9 mouse cellular contexts compared by ENCODE assay signal in the genomic region with DNA sequence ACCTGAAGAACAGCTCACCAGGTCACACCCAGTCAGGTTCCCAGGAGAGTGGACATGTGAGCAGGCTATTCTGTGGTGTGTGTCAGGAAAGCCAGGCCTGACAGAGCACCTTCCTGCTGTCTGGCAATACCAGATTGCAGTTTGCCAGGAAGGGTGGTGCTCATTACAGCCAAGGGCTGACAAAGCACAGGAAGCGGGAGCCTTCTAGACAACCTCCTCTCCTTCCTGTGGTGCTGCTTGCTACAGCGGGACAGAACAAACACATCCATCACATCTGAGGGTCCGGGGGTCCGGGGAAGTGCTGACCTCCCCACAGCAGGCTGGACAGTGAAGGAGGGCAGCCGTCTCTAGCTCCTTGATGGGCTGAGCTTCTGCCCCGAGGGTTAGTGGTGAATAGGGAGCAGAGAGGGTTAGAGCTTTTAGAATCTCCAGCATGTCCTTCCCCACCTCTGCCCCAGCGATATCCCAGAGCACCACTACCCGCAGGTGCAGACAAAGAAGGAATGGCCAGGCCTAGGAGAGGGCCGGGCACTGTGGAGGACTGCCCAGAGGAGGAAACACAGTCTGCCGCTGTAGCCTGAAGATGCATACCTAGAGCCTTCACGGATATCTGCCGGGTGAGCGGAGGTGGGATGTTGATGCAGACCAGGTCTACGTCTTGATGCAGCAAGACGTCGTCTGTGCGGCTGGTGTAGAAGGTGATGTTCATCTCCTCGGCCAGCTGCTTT. TPM values are rescaled to one million over a fixed set of nuclear protein-coding genes. Genes with fewer than 3 reads are reported as not detected.
DNase-seq lines count a peak whose midpoint lies in the region; ATAC-seq and TF ChIP-seq lines count a peak whose summit lies in the region.
"Had no signal": no experiment of that assay in that cellular context is flagged by ENCODE, and none has a peak within 500 bp of the region (broad histone marks: within the 10 kb centered on the region; RNA-seq: fewer than 3 reads in every experiment).

No protein-coding gene starts in this region.

- TF ChIP-seq CTCF in cortical plate, adult 2 months (IDR thresholded peaks at IDR 0.05; ENCODE audit: extremely low read depth, insufficient read depth, low read length) = no peak
- TF ChIP-seq CTCF in kidney, adult 2 months (conservative IDR thresholded peaks at IDR 0.05; ENCODE audit: insufficient read depth, insufficient read length, low read depth, low read length) = no peak

- no peak overlapping the region for H3K4me3 ChIP-seq in hindbrain, embryonic 13.5 days
- H3K4me3 ChIP-seq in hindbrain, embryonic 16.5 days (ENCODE audit: low read length) = no peak overlapping the region
- H3K4me3 ChIP-seq in cortical plate, adult 2 months (ENCODE audit: insufficient read depth, low read length) = no peak overlapping the region
- H3K4me3 ChIP-seq in kidney, adult 2 months (ENCODE audit: insufficient read depth, low read depth, low read length) = peak overlapping the region; percentile 15; the same call in 1 of the 2 replicates
- no peak overlapping the region for H3K4me3 ChIP-seq in lung, embryonic 15.5 days

- 90% methylated on average over 18 of the region's 18 CpGs for WGBS in hindbrain, embryonic 13.5 days
- 87% methylated on average over 18 of the region's 18 CpGs for WGBS in hindbrain, embryonic 16.5 days
- 68% methylated on average over 18 of the region's 18 CpGs for WGBS in kidney, adult 2 months
- 74% methylated on average over 18 of the region's 18 CpGs for WGBS in lung, embryonic 15.5 days

- H3K4me2 ChIP-seq in hindbrain, embryonic 13.5 days = no peak overlapping the region
- no peak overlapping the region for H3K4me2 ChIP-seq in hindbrain, embryonic 16.5 days (ENCODE audit: low read length)
- 0 out of 2 replicates have a peak overlapping the region, but pooled peaks have one; percentile 14 for H3K4me2 ChIP-seq in lung, embryonic 15.5 days

- peak overlapping the region; percentile 44; the same call in 1 of the 2 replicates for H3K27ac ChIP-seq in hindbrain, embryonic 13.5 days
- H3K27ac ChIP-seq in hindbrain, embryonic 16.5 days (ENCODE audit: low read depth, low read length) = no peak overlapping the region
- 0 out of 2 replicates have a peak overlapping the region, but pooled peaks have one; percentile 28 for H3K27ac ChIP-seq in cortical plate, adult 2 months (ENCODE audit: insufficient read depth, low read length)
- H3K27ac ChIP-seq in kidney, adult 2 months (ENCODE audit: insufficient read depth, low read depth, low read length) = peak overlapping the region; percentile 63
- peak overlapping the region; percentile 58 for H3K27ac ChIP-seq in lung, embryonic 15.5 days

- no peak for ATAC-seq in hindbrain, embryonic 13.5 days (ENCODE audit: low FRiP score)
- ATAC-seq in hindbrain, embryonic 16.5 days = no peak
- peak; percentile 84 for ATAC-seq in lung, embryonic 15.5 days (ENCODE audit: borderline replicate concordance, extremely low read depth, low FRiP score, low TSS enrichment)

- no peak for TF ChIP-seq POLR2A in cortical plate, adult 2 months (IDR thresholded peaks at IDR 0.05; ENCODE audit: extremely low read depth, insufficient read depth, low read length)
- TF ChIP-seq POLR2A in kidney, adult 2 months (IDR thresholded peaks at IDR 0.05; ENCODE audit: low read depth, low read length) = no peak

- H3K4me1 ChIP-seq in hindbrain, embryonic 13.5 days (replicated peaks) = no peaks in the 10 kb centered on the region
- no peaks in the 10 kb centered on the region for H3K4me1 ChIP-seq in hindbrain, embryonic 16.5 days (ENCODE audit: control insufficient read depth, insufficient read depth, low read depth, low read length)
- H3K4me1 ChIP-seq in cortical plate, adult 2 months (ENCODE audit: control insufficient read depth, insufficient read depth, low read length) = no peaks in the 10 kb centered on the region
- 0 out of 2 replicates have a peak, but pooled peaks cover 5% of the 10 kb centered on the region for H3K4me1 ChIP-seq in kidney, adult 2 months (ENCODE audit: control insufficient read depth, insufficient read depth, low read length)
- H3K4me1 ChIP-seq in lung, embryonic 15.5 days = no peaks in the 10 kb centered on the region

- H3K9me3 ChIP-seq in hindbrain, embryonic 13.5 days = no peaks in the 10 kb centered on the region
- no peaks in the 10 kb centered on the region for H3K9me3 ChIP-seq in hindbrain, embryonic 16.5 days (ENCODE audit: control insufficient read depth, low read length)
- no peaks in the 10 kb centered on the region for H3K9me3 ChIP-seq in lung, embryonic 15.5 days

- no peaks in the 10 kb centered on the region for H3K27me3 ChIP-seq in hindbrain, embryonic 13.5 days
- H3K27me3 ChIP-seq in hindbrain, embryonic 16.5 days (replicated peaks; ENCODE audit: control insufficient read depth, insufficient read depth, low read length) = no peaks in the 10 kb centered on the region
- no peaks in the 10 kb centered on the region for H3K27me3 ChIP-seq in kidney, adult 2 months (replicated peaks; ENCODE audit: control insufficient read depth, insufficient read depth, low read length)
- no peaks in the 10 kb centered on the region for H3K27me3 ChIP-seq in lung, embryonic 15.5 days

- DNase-seq in kidney, adult 2 months = peak; percentile 90
- no peak for DNase-seq in frontal cortex, postnatal 10 days (ENCODE audit: low spot score in 2 of 2)
- DNase-seq in cerebellum, adult 18-20 months = no peak
- no peak for DNase-seq in retina, embryonic 14.5 days (ENCODE audit: low spot score)

- no peak overlapping the region for H3K9ac ChIP-seq in hindbrain, embryonic 13.5 days
- no peak overlapping the region for H3K9ac ChIP-seq in hindbrain, embryonic 16.5 days (ENCODE audit: low read depth, low read length)
- no peak overlapping the region for H3K9ac ChIP-seq in lung, embryonic 15.5 days

- peaks cover 64% of the 10 kb centered on the region for H3K36me3 ChIP-seq in hindbrain, embryonic 13.5 days
- H3K36me3 ChIP-seq in hindbrain, embryonic 16.5 days (ENCODE audit: control insufficient read depth, insufficient read depth, low read length) = peaks cover 23% of the 10 kb centered on the region
- H3K36me3 ChIP-seq in kidney, adult 2 months (ENCODE audit: control insufficient read depth, insufficient read depth, low read length) = no peaks in the 10 kb centered on the region
- peaks cover 7% of the 10 kb centered on the region; the same call in 1 of the 2 replicates for H3K36me3 ChIP-seq in lung, embryonic 15.5 days

RNA-seq across cellular contexts. Expression of a gene that starts 19.6 kb away (rescaled TPM):
- 12.8 TPM in 2 replicates for polyA plus RNA-seq in hindbrain, embryonic 13.5 days (2015; fragmentation: Nextera tagmentation; extraction: Ambion mirVana)
- polyA plus RNA-seq in hindbrain, embryonic 16.5 days (2015; fragmentation: Nextera tagmentation; extraction: Ambion mirVana) = 17.7 and 17.9 TPM in 2 replicates
- 16.4 and 18.3 TPM in 2 replicates for polyA plus RNA-seq in cortical plate, adult 2 months (2012; rRNA removed)
- 6.8 and 7.6 TPM in 2 replicates for polyA plus RNA-seq in kidney, adult 2 months (2012; rRNA removed)
- polyA plus RNA-seq in lung, embryonic 15.5 days (2015; fragmentation: Nextera tagmentation; extraction: Ambion mirVana) = 27.3 and 28.9 TPM in 2 replicates

RNA-seq across cellular contexts. Expression of a gene that starts 20.1 kb away (rescaled TPM):
- 0.16 and 0.28 TPM in 2 replicates for polyA plus RNA-seq in hindbrain, embryonic 13.5 days (2015; fragmentation: Nextera tagmentation; extraction: Ambion mirVana)
- polyA plus RNA-seq in hindbrain, embryonic 16.5 days (2015; fragmentation: Nextera tagmentation; extraction: Ambion mirVana) = 0.15 and 0.24 TPM in 2 replicates
- 0.38 and 0.52 TPM in 2 replicates for polyA plus RNA-seq in cortical plate, adult 2 months (2012; rRNA removed)
- polyA plus RNA-seq in kidney, adult 2 months (2012; rRNA removed) = 0.10 and 0.19 TPM in 2 replicates
- 0.17 TPM in 1 of 2 replicates, not detected in the other for polyA plus RNA-seq in lung, embryonic 15.5 days (2015; fragmentation: Nextera tagmentation; extraction: Ambion mirVana)
- polyA plus RNA-seq: intestine, embryonic 14.5 days had no signal

RNA-seq across cellular contexts. Expression of a gene that starts 26.6 kb away (rescaled TPM):
- 45.4 and 47.7 TPM in 2 replicates for polyA plus RNA-seq in hindbrain, embryonic 13.5 days (2015; fragmentation: Nextera tagmentation; extraction: Ambion mirVana)
- 62.5 and 63.8 TPM in 2 replicates for polyA plus RNA-seq in hindbrain, embryonic 16.5 days (2015; fragmentation: Nextera tagmentation; extraction: Ambion mirVana)
- 57.3 and 58.1 TPM in 2 replicates for polyA plus RNA-seq in cortical plate, adult 2 months (2012; rRNA removed)
- 18.7 and 20.8 TPM in 2 replicates for polyA plus RNA-seq in kidney, adult 2 months (2012; rRNA removed)
- polyA plus RNA-seq in lung, embryonic 15.5 days (2015; fragmentation: Nextera tagmentation; extraction: Ambion mirVana) = 16.3 and 17.6 TPM in 2 replicates

RNA-seq across cellular contexts. Expression of a gene that starts 26.7 kb away (rescaled TPM):
- 93.0 and 95.2 TPM in 2 replicates for polyA plus RNA-seq in hindbrain, embryonic 13.5 days (2015; fragmentation: Nextera tagmentation; extraction: Ambion mirVana)
- 91.7 and 96.4 TPM in 2 replicates for polyA plus RNA-seq in hindbrain, embryonic 16.5 days (2015; fragmentation: Nextera tagmentation; extraction: Ambion mirVana)
- polyA plus RNA-seq in cortical plate, adult 2 months (2012; rRNA removed) = 49.4 and 52.3 TPM in 2 replicates
- 39.9 and 44.4 TPM in 2 replicates for polyA plus RNA-seq in kidney, adult 2 months (2012; rRNA removed)
- 61.7 and 66.5 TPM in 2 replicates for polyA plus RNA-seq in lung, embryonic 15.5 days (2015; fragmentation: Nextera tagmentation; extraction: Ambion mirVana)

RNA-seq across cellular contexts. Expression of a gene that starts 30.9 kb away (rescaled TPM):
- polyA plus RNA-seq in hindbrain, embryonic 13.5 days (2015; fragmentation: Nextera tagmentation; extraction: Ambion mirVana) = 90.7 and 94.2 TPM in 2 replicates
- 82.7 and 82.9 TPM in 2 replicates for polyA plus RNA-seq in hindbrain, embryonic 16.5 days (2015; fragmentation: Nextera tagmentation; extraction: Ambion mirVana)
- polyA plus RNA-seq in cortical plate, adult 2 months (2012; rRNA removed) = 15.6 and 17.8 TPM in 2 replicates
- 7.5 and 7.8 TPM in 2 replicates for polyA plus RNA-seq in kidney, adult 2 months (2012; rRNA removed)
- polyA plus RNA-seq in lung, embryonic 15.5 days (2015; fragmentation: Nextera tagmentation; extraction: Ambion mirVana) = 22.5 and 23.5 TPM in 2 replicates
